Mouse (Mus musculus) spleen, adult 2 months (tissue): ENCODE results near the gene Med9. TPM values are rescaled to one million over a fixed set of nuclear protein-coding genes. Genes with fewer than 3 reads are reported as not detected.

Experiments used
- DNase-seq, 2 experiments: peaks; one replicate each; pipeline versions ENCODE4 v3.0.0 to v3.0.0-alpha.2; 2012 to 2021; ENCODE audit warnings: low spot score in 2 of 2, low read depth in 1 of 2
- H3K27ac ChIP-seq: fragments of 200-500 bp; 2 replicates; pipeline ENCODE4 v1.5.1; 2012; ENCODE audit warnings: low read length, inconsistent platforms; ENCODE audit not compliant: insufficient read depth
- H3K27me3 ChIP-seq: fragments of 200-500 bp; 2 replicates; pipeline ENCODE4 v1.6.1; 2012; ENCODE audit warnings: mild to moderate bottlenecking, moderate library complexity, low read length, inconsistent platforms; ENCODE audit not compliant: control insufficient read depth, insufficient read depth
- H3K36me3 ChIP-seq: fragments of 200-500 bp; 2 replicates; pipeline ENCODE4 v1.6.1; 2012; ENCODE audit warnings: mild to moderate bottlenecking, low read length, inconsistent platforms; ENCODE audit not compliant: control insufficient read depth, insufficient read depth
- H3K4me1 ChIP-seq: fragments of 200-500 bp; 2 replicates; pipeline ENCODE4 v1.6.1; 2011; ENCODE audit warnings: inconsistent platforms; ENCODE audit not compliant: control insufficient read depth, insufficient read depth, insufficient read length
- H3K4me3 ChIP-seq: fragments of 200-500 bp; 2 replicates; pipeline ENCODE4 v1.5.1; 2011; ENCODE audit warnings: mild to moderate bottlenecking, inconsistent platforms; ENCODE audit not compliant: insufficient read depth, insufficient read length; ENCODE audit errors: extremely low read depth
- CTCF ChIP-seq: fragments of 200-500 bp; IDR thresholded peaks from 2 replicates; pipeline ENCODE4 v1.5.1; 2011; ENCODE audit warnings: mild to moderate bottlenecking, inconsistent platforms; ENCODE audit not compliant: insufficient read depth, insufficient read length, insufficient replicate concordance; ENCODE audit errors: extremely low read depth
- POLR2A ChIP-seq: fragments of 200-500 bp; IDR thresholded peaks from 2 replicates; pipeline ENCODE4 v1.6.1; 2011; ENCODE audit warnings: low read depth, low read length, inconsistent platforms
- WGBS: fragments of 180-500 bp; shearing (Covaris S2); methylation state at CpG from one replicate; pipeline ENCODE4 v1.1.7; 2018; 5-methylcytosine and 5-hydroxymethylcytosine counted together
- polyA plus RNA-seq: library from polyadenylated mRNA; depleted of rRNA; stranded (reverse); fragments of >200 nt; gene quantifications from 2 replicates; pipeline ENCODE4 v1.2.3, GENCODE M21; 2012; rRNA removed

Gene Med9
- polyA plus RNA-seq = 8.0 and 12.3 TPM in 2 replicates

DNA sequence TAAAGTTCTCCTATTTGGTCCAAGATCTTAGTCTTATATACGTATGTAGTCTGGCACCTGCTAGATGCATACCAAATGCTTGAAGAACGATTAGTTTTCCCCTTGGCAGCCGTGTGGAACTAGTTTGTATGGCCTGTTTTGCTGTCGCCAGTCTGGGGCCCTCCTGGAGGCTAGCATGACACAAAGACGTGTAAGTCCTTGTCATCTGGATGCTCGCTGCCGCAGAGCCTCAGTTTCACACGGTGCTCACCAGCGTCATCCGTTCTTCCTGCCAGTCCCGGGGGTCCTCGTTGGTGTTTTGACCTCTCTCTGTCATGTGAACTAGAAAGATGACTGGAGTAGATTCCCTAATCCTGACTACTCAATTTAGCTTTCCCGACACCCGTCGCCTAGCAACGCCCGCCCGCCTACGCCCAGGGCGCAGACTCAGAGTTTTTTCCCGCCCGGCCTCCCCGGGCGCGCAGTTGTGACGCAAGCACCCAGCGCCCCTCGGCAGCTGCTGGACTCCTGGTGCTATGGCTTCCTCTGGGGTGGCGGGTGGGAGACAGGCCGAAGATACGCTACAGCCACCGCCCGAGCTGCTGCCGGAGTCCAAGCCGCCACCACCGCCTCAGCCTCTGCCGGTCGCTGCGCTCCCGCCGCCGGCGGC, at the start of gene Med9:
Med9 (plus strand) TSS at position 455 of the 649 bp plus-strand sequence.
- Histone ChIP-seq H3K27me3 (no peaks in the 10 kb centered on the region), H3K4me3 (peak within 1 kb of the TSS; percentile 79), H3K4me1 (no peaks in the 10 kb centered on the region; the same call in 1 of the 2 replicates), H3K27ac (no peak within 1 kb of the TSS), H3K36me3 (no peaks in the 10 kb centered on the region)
- peak; percentile 66 to 88 for DNase-seq
- WGBS = 2% methylated on average over 43 of the region's 43 CpGs
- TF ChIP-seq CTCF (no peak), POLR2A (no peak)

DNA sequence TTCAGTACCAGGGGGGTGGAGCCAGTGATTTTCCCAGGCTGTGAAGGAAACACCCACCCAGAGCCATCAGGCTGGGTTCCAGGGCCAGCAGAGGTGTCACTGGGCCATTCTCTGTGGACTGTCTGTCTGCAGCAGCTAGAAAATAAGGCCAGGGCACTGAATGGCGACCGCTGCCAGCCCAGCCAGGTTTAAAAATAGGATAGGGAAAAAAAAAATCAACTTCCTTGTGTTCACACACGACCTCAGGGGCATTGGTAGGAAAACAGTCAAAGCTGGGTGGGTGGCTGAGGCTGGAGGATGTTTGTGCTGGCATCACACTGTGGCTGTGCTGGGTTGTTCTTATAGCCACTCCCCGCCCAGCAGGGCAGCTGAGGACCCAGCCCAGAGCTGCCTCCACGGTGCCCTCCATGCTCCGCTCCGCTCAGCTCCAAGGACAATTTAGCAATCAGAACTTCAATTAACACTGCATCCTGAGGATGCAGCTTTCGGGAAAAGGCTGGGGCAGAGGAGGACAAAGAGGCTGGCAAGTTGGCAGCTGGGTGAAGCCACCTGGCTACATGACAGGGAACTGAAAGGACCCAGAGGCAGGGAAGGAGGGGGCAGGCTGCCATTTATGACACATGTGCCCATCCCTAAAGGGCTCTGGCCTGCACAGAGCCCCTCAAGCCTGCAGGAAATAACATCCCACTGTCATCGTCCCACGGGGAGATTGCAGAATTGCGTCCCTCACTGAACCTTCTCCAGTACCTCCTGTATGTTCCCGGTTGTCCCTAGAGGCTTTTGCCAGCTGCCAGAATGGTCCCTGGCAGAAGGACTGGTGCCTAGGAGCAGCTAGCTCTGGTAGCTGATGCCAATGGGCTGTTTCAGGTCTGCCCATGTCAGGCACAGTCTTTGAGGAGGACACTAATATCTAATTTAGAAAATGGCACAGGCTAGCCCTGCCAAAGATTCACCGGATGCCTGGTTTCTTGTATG, 48.0 kb upstream of the Med9 start:
- no peaks in the 10 kb centered on the region for H3K36me3 ChIP-seq
- no peaks in the 10 kb centered on the region for H3K27me3 ChIP-seq
- H3K27ac ChIP-seq = no peak overlapping the region
- DNase-seq = no peak
- H3K4me3 ChIP-seq = no peak overlapping the region
- peaks cover 20% of the 10 kb centered on the region; the same call in 1 of the 2 replicates for H3K4me1 ChIP-seq
- WGBS = 38% methylated on average over 13 of the region's 13 CpGs
- TF ChIP-seq CTCF (no peak), POLR2A (no peak)

DNA sequence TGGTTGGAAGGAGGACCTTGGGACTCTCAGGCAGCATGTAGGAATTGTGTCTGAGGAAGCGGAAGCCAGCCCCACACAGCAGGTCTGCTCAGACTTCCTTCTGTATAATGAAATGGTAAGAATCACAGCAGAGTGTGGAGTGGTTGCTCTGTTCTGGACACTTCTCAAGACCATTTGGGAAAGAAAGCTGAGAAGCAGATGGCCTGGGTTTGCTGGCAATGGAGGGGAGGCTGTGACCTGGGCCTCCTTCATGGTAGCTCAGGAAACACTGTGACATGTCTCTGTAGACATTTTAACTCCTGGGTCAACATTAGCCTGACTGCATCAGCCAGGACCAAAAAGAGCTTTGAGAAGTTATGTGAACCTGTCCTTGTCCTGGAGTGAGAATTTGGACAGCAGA, 47.0 kb upstream of the Med9 start:
- no peak overlapping the region for H3K27ac ChIP-seq
- no peak for TF ChIP-seq CTCF
- no peak for TF ChIP-seq POLR2A
- H3K4me3 ChIP-seq = no peak overlapping the region
- no peaks in the 10 kb centered on the region for H3K36me3 ChIP-seq
- DNase-seq = no peak
- peaks cover 12% of the 10 kb centered on the region; the same call in 1 of the 2 replicates for H3K4me1 ChIP-seq
- 96% methylated on average over 1 of the region's 1 CpGs for WGBS
- H3K27me3 ChIP-seq = no peaks in the 10 kb centered on the region

DNA sequence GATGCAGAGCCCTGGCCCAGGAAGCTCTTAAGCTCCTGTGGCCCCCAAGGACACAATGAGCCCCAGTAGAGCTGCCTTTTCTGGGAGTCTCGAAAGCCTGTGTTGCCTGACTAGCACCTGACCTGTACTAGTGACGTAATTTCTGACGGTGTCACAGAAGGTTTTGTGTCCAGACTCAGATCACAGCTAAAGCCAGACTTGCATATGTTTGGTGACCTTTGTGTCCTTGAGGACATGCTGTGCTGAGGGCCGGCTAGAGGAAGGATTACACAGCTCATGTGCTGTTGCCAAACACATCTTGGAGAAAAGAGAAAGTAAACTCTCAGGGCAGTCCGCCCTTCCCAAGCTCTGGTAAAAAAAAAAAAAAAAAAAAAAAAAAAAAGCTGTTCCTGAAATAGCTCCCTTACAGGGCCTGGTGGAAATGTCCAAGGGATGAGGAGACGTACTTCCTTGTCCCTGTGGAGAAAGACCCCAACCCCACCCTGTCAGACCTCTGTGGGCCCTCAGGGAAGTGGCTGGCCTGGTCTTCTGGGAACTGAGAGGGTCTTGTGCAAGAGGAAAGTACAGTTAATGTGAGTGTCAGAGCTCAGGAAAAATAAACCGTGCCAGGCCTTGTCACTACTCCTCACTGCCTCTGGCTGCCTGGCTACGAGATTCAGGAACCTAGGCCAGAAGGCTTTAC, 45.8 kb upstream of the Med9 start:
- DNase-seq = no peak
- H3K4me3 ChIP-seq = no peak overlapping the region
- H3K4me1 ChIP-seq = peaks cover 12% of the 10 kb centered on the region; the same call in 1 of the 2 replicates
- no peak for TF ChIP-seq CTCF
- TF ChIP-seq POLR2A = no peak
- H3K27ac ChIP-seq = peak overlapping the region; percentile 55; the same call in 1 of the 2 replicates
- WGBS = 71% methylated on average over 8 of the region's 8 CpGs
- H3K36me3 ChIP-seq = no peaks in the 10 kb centered on the region
- no peaks in the 10 kb centered on the region for H3K27me3 ChIP-seq

DNA sequence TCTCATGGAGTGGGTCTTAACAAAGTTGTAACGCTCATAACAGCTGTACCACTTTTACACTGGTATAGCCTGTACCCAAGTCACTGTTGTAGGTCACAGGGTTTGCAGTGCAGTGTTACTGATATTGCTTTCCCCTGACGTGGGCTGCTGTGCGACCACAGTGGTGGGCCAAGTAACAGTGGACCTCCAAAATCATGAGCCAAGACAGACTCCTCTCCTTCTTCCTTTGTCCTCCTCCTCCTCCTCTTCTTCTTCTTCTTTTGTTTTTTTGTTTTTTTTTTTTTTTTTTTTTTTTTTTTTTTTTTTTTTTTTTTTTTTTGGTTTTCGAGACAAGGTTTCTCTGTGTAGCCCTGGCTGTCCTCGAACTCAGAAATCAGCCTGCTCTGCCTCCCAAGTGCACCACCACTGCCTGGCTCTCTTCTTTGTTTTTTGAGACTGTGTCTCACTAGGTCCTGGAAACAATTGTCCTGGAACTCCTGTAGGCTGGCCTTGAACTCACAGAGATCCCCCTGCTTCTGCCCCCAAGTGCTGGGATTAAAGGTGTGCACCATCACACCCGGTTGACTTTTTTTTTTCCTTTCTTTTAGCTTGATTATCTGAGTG, 41.4 kb upstream of the Med9 start:
- no peak overlapping the region for H3K4me3 ChIP-seq
- DNase-seq = no peak
- no peaks in the 10 kb centered on the region for H3K36me3 ChIP-seq
- no peak overlapping the region for H3K27ac ChIP-seq
- peaks cover 2% of the 10 kb centered on the region; the same call in 1 of the 2 replicates for H3K4me1 ChIP-seq
- WGBS = 90% methylated on average over 6 of the region's 6 CpGs
- TF ChIP-seq CTCF (no peak), POLR2A (no peak)
- no peaks in the 10 kb centered on the region for H3K27me3 ChIP-seq

DNA sequence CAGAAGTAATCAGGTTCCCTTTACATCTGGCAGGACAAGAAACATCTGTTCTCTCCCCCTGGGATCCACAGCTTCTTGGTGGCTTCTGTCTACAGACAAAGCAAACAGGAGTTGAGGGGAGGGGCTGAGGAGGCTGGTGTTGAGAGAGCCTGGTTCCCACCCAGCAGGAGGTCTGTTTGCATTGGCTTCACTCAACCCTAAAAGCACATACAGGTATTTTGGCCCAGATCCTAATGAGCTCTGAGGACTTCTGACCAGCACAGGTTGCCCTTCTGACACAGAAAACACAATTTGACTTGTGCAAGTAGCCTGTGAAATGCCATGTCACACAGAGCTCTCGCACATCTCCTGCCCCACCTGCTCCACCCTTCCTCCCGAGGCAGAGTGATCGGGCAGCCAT, 39.6 kb upstream of the Med9 start:
- Histone ChIP-seq H3K27ac (no peak overlapping the region), H3K4me1 (no peaks in the 10 kb centered on the region), H3K36me3 (no peaks in the 10 kb centered on the region), H3K27me3 (no peaks in the 10 kb centered on the region), H3K4me3 (no peak overlapping the region)
- no peak for DNase-seq
- WGBS = 76% methylated on average over 3 of the region's 3 CpGs
- TF ChIP-seq POLR2A (no peak), CTCF (no peak)

DNA sequence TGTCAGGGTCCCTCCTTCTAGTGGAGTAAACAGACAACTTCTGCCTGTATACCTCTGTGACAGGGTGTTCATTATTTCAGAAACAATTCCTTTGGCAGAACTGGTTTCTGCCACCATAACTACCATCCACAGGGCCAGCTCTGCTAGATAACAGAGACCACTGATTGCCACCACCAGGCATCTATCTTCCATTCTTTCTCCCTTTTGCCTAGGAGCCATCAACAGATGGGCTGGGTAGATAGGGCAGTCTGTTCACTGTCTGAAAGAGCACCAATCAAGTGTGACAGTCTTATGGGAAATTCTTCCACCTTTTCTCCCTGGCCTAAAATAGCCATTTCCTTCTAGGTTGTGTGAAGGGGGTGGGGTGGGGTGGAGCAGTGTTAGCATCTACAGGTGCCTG, 37.4 kb upstream of the Med9 start:
- DNase-seq = no peak
- no peak for TF ChIP-seq CTCF
- no peak overlapping the region for H3K4me3 ChIP-seq
- H3K27me3 ChIP-seq = no peaks in the 10 kb centered on the region
- H3K36me3 ChIP-seq = no peaks in the 10 kb centered on the region
- H3K27ac ChIP-seq = no peak overlapping the region
- H3K4me1 ChIP-seq = no peaks in the 10 kb centered on the region
